Mouse (Mus musculus): ENCODE measurements around the gene Snta1. TPM values are rescaled to one million over a fixed set of nuclear protein-coding genes. Genes with fewer than 3 reads are reported as not detected.

The Snta1 gene
- total RNA-seq (2021) = 100 to 1,000 TPM; 221 to 230 TPM
- long read RNA-seq, experiment 1, transcript Snta1-202 (8 exons, 2,131 nt) = major isoform, 97 of 172 reads
- long read RNA-seq, experiment 1, partial matches to known transcripts = 63 of 172 reads
- long read RNA-seq, experiment 1, other reads (novel, unspliced or antisense) = 11 of 172 reads
- long read RNA-seq, experiment 2, transcript Snta1-202 (8 exons, 2,131 nt) = major isoform, 142 of 217 reads
- long read RNA-seq, experiment 2, partial matches to known transcripts = 66 of 217 reads
- long read RNA-seq, experiment 2, other reads (novel, unspliced or antisense) = 9 of 217 reads

- intact Hi-C loops (cut with DNase I) = no loop called here
- peak; percentile 87 to 88 for DNase-seq
These were observed at the start of gene Snta1 for GRCm38 (mm10) chr2:154407643-154408445. TSS of gene Snta1 (minus strand) at chr2:154408099.

DNA sequence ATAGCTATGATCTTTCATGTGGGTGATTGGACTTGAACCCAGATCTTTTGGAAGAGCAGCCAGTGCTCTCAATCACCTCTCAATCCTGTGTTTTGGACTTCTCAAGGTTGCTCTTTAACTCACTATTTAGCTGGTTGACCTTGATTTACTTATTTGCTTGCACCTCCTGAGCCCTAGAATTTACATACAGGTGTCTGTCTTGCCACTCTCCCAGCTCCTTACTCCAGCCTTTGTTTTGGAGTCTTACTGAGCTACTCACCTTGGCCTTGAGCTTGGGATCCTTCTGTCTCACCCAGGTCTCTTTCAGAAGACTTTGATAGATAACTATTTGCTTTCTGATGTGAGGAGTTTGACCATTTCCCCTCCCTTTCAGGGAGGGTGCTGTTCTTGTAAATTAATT is 48.7 kb upstream of the Snta1 start:
- intact Hi-C loops (cut with DNase I) = no loop called here
- no peak for DNase-seq

DNA sequence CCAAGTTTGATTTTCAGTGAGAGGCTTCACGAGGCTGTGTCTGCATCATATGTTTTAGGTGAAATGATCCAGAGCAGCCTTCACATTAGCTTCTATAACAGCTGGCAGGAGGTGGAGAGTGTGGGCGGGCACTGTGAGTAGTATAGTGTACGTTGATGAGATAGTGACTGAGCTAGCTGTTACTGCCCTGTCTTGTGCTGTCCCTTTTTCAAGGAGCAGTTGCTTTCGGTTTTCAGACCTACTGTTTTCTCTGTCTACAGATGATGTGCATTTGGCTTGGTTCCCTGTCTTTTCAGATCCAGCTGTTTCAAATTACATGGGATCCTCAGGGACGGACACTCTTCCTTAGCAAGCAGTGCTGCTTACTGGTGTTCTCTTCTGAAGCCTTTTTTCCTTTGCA is 47.9 kb upstream of the Snta1 start:
- peak in 1 of 2 experiments; percentile 36 for DNase-seq
- intact Hi-C loops (cut with DNase I) = no loop called here

DNA sequence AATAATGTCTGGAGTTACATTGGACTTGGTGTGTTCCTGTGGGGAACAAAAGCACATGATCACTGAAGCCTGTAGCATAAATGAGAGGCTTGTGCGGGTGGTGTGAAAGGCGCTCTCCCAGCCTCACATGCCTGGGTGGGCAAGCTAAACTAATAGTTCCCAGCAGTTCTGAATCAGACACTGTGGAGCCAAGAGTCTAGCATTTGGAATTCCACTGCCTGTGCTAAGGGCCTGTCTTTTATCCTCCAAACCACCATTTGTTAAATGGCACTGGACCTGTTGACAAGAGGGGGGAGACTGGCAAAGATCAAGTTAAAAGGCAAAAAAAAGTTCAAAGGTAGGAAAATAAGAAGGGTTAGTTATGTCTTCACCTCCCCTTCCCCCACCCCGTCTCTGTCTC is 46.7 kb upstream of the Snta1 start:
- intact Hi-C loops (cut with DNase I) = no loop called here
- no peak for DNase-seq

GRCm38 (mm10) chr2:154454099-154454498 is 46.2 kb upstream of the Snta1 start:
- intact Hi-C loops (cut with DNase I) = no loop called here
- DNase-seq = no peak

- no peak for DNase-seq
- intact Hi-C loops (cut with DNase I) = no loop called here
These were observed 45.1 kb upstream of the Snta1 start for GRCm38 (mm10) chr2:154452951-154453350.

GRCm38 (mm10) chr2:154448633-154449032 is 40.7 kb upstream of the Snta1 start:
- no peak for DNase-seq
- intact Hi-C loops (cut with DNase I) = no loop called here

DNA sequence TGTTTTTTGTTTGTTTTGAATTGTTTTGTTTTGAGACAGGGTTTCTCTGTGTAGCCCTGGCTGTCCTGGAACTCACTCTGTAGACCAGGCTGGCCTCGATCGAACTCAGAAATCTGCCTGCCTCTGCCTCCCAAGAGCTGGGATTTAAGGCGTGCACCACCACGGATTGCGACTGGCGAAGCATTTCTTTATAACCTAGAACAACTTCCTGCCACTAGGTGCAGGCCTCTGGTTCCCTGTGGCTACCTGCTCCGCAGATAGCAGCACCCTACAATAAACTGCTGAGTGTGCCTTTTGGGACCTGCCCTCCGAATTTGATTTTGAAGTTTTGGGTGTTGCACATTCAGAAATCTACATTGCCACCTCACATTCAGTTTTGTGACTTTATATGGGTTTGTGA is 39.9 kb upstream of the Snta1 start:
- intact Hi-C loops (cut with DNase I) = no loop called here
- DNase-seq = no peak

DNA sequence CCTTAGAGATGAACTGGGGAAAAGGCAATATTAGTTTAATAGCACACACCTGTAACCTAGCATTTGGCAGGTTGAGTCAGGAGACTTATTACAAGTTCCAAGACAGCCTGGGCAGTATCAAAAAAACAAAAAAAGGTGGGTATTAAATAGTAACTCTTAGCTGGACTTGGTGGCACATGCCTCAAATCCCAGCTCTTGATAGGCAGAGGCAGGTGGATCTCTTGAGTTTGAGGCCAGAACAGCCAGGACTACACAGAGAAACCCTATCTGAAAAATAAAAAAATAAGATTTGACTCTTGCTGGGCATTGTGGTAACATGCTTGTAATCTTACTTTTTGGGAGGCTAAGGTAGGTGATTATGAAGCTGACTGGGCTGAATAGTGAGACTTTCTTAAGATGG is 32.6 kb upstream of the Snta1 start:
- intact Hi-C loops (cut with DNase I) = no loop called here
- no peak for DNase-seq

DNA sequence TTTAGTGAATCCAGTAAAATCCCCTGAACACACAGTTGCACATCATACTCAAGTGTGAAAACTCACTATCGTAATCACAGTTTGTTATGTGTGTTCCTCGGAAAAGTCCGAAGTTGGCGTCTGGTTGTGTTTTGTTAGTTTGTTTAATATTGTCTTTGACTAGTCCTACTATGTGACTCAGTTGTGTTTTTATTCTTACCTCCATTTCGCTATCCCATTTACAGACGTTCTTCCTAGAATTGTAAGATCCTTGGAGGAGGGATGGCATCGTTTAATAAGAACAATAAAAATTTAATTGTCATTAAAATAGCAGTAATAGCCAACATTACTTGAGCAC is 29.3 kb upstream of the Snta1 start:
- intact Hi-C loops (cut with DNase I) = loop anchor here (5.0 kb wide), 1 partner anchor 70 kb away; no protein-coding TSS in a partner anchor
- no peak for DNase-seq

DNA sequence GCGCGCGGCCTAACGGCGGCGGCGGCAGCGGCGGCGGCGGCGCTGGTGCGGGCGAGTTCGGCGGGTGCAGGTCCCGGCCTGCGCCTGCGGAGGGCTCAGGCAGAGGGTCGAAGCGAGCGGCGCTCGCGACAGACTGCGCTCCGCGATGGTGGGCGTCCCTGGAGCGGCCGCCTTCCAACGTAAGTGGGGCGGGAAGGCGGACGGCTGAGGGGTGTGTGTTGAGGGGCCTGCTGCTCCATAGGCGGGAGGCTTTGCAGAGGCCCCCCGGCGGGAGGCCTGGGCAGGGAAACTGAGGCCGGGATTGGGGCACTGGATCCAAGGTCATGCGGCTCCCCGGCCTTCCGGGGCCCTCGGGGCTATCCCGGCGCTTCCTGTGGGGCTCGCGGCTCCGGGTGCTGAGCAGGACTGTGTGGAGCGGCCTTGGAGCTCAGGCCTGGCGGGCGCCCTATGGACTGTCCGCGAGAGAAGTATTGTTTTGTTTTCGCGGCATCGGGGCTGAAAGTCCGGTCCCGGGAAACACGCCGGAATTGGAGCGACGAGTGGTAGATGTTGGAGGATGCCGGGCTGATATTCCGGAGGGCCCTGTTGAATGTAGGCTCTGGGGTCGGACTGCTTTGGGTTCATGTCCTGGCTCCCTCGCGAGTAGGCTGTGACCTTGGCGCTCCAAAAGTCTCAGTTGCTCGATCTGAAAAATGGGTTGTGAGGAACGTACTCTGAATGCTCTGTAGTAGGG is 28.7 kb upstream of the Snta1 start, which contains the start of gene Cbfa2t2:
Gene Cbfa2t2, plus strand, starts transcription at position 24 of the 733 bp plus-strand sequence.
- intact Hi-C loops (cut with DNase I) = loop anchor here (5.0 kb wide), 1 partner anchor 71 kb away; no protein-coding TSS in a partner anchor
- peak; percentile 31 to 71 for DNase-seq

- DNase-seq = peak; percentile 95 to 97
- intact Hi-C loops (cut with DNase I) = loop anchor here (5.0 kb wide), 1 partner anchor 71 kb away; no protein-coding TSS in a partner anchor
These were observed 28.2 kb upstream of the Snta1 start for GRCm38 (mm10) chr2:154436076-154436457.

- no peak for DNase-seq
- intact Hi-C loops (cut with DNase I) = loop anchor here (5.0 kb wide), 1 partner anchor 73 kb away; no protein-coding TSS in a partner anchor
These were observed 26.8 kb upstream of the Snta1 start for GRCm38 (mm10) chr2:154434690-154435089.

- intact Hi-C loops (cut with DNase I) = no loop called here
These were observed 25.5 kb upstream of the Snta1 start for GRCm38 (mm10) chr2:154433391-154433790.

GRCm38 (mm10) chr2:154432696-154433095 is 24.8 kb upstream of the Snta1 start:
- no peak for DNase-seq
- intact Hi-C loops (cut with DNase I) = no loop called here

More at GRCm38 (mm10) chr2:154433391-154433790, 25.5 kb upstream of the Snta1 start:
- DNase-seq = no peak

DNA sequence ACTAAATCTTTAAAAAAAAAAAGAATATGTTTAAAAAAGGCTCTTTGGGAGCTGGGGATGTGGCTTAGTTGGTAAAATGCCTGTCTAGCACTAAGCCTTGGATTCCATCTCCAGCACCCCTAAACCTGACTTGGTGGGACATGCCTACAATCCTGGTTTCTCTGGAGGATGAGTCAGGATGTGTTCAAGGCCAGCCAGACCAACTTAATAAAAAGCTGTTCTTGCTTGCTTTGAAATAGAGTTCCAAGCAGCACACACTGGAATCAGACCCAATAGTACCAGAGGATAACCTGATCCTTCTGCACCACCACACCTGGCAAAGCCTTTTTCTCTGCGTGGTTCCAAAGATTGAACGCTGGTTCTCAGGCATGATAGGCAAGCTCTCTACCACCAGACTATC is 22.7 kb upstream of the Snta1 start:
- intact Hi-C loops (cut with DNase I) = no loop called here
- DNase-seq = no peak

DNA sequence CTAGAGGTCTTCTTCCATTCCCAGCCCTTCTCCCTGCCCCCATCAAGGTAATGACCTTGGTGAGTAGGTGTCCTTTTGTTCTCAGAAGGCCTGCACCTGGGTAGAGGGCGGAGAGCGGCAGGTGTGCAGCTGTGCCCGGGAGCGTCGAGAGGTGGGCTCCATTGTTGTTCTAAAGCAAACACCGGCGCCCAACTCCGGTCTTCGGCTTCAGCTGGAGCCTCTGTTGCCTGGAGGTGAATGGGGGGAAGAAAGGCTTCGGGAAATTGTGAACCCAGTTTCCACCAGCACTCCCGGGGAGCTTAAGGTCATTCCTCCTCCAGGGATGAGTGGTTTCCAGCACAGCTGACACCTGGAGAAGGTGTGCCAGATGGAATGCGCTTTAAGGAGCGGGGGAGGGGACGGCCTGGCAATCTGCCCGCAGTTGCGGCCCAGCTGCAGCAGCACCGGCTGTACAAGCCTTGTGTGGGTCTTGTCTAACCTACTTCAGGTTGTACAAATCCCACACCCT is 20.0 kb upstream of the Snta1 start:
- intact Hi-C loops (cut with DNase I) = no loop called here
- DNase-seq = no peak

DNA sequence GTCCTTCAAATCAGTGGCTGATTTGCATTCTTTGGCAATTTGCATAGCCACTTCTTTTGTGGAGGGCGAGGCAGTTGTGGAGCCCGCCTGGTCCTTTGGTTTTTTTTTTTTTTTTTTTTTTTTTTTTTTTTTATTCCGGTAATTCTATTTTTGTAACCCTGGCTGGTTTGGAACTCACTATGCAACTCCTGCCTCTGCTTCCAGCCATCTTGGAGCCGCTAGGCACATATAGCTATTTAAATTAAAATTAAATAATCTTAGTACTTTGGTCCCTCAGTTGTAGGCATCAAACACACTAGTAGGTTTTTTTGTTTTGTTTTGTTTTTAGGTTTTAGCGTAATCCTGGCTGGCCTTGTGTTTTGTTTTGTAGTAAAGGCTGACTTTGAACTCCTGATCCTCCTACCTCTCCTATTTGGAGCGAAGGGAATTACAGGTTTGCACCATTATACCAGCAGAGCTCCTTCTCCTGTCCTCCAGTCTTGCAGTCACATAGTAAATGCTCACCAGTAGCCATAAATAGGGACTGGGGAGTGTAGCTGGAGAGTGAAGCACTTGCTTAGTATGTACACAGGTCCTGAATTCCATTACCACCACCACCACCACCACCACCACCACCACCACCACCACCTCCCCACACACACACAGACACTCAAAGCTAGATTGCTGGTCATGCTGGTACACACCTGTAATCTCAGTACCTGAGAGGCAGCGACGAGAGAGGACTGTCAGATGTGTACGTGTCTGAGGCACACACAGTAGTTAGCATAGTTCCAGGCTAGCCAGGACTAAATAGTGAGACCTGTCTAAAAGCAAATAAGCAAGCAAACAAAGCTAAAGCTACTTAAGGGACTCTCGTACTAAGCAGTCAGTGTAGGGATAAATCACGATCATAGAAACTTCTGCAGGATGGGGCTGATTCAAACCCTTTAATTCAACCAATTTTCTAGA is 19.3 kb upstream of the Snta1 start:
- no peak for DNase-seq
- intact Hi-C loops (cut with DNase I) = no loop called here

- no peak for DNase-seq
- intact Hi-C loops (cut with DNase I) = no loop called here
These were observed 18.4 kb upstream of the Snta1 start for GRCm38 (mm10) chr2:154426188-154426904.
